Mouse (Mus musculus) megakaryocyte, adult 5-6 weeks (primary cell): ENCODE data around the gene Rps4x. TPM values are rescaled to one million over a fixed set of nuclear protein-coding genes. Genes with fewer than 3 reads are reported as not detected.
"Not testable (repeated sequence)": the region's sequence is repeated elsewhere in the genome, so short reads cannot be mapped to it uniquely, and the experiment has no call there.

Source experiments
- ATAC-seq: 2 replicates; pipeline ENCODE4 v1.8.0; 2016; ENCODE audit warnings: mild to moderate bottlenecking, inconsistent platforms; ENCODE audit not compliant: poor library complexity, severe bottlenecking
- total RNA-seq, 2 experiments: library from RNA; stranded (forward) in 1 of 2; stranded (reverse) in 1 of 2; fragments of 153-499, 151-499 nt in 1 of 2; fragments of 221-1000, 200-1000 nt in 1 of 2; gene quantifications; 2 replicates each; pipeline versions ENCODE4 v1.2.3 to v1.2.4; 2015 to 2017

The Rps4x gene
- total RNA-seq (2015) (2,519 and 2,672 TPM in 2 replicates), total RNA-seq (2017) (1,532 and 1,544 TPM in 2 replicates)

- ATAC-seq: peak; percentile 97
These were observed at the start of gene Rps4x for GRCm38 (mm10) chrX:102188712-102189497. TSS of gene Rps4x (minus strand) at chrX:102189394.

- peak; percentile 52; the same call in 1 of the 2 replicates for ATAC-seq
These were observed 29.9 kb upstream of the Rps4x start for GRCm38 (mm10) chrX:102219126-102219525.

GRCm38 (mm10) chrX:102215356-102215755, 26.2 kb upstream of the Rps4x start:
- not testable (repeated sequence) for ATAC-seq

GRCm38 (mm10) chrX:102190840-102191239, 1.6 kb upstream of the Rps4x start:
- ATAC-seq: no peak

GRCm38 (mm10) chrX:102189581-102189980, 387 bp upstream of the Rps4x start:
- ATAC-seq: no peak

GRCm38 (mm10) chrX:102187023-102187699, 2.0 kb downstream of the Rps4x start:
- no peak for ATAC-seq

GRCm38 (mm10) chrX:102182575-102182974, 6.6 kb downstream of the Rps4x start:
- no peak for ATAC-seq

GRCm38 (mm10) chrX:102175538-102176287, 13.5 kb downstream of the Rps4x start:
- ATAC-seq: no peak

- ATAC-seq: no peak
These were observed 18.3 kb downstream of the Rps4x start for GRCm38 (mm10) chrX:102170900-102171299.

GRCm38 (mm10) chrX:102170135-102170534, 19.1 kb downstream of the Rps4x start:
- ATAC-seq: no peak

- ATAC-seq: no peak
These were observed 19.5 kb downstream of the Rps4x start for GRCm38 (mm10) chrX:102169724-102170123.

- ATAC-seq: no peak
These were observed 22.2 kb downstream of the Rps4x start for GRCm38 (mm10) chrX:102166986-102167385.

GRCm38 (mm10) chrX:102166521-102166920, 22.7 kb downstream of the Rps4x start:
- no peak for ATAC-seq

GRCm38 (mm10) chrX:102163529-102163928, 25.7 kb downstream of the Rps4x start:
- ATAC-seq: no peak

- 0 out of 2 replicates have a peak, but pooled peaks have one; percentile 33 for ATAC-seq
These were observed 26.1 kb downstream of the Rps4x start for GRCm38 (mm10) chrX:102163096-102163495.

- no peak for ATAC-seq
These were observed 28.7 kb downstream of the Rps4x start for GRCm38 (mm10) chrX:102160528-102160927.

- ATAC-seq: no peak
These were observed 29.4 kb downstream of the Rps4x start for GRCm38 (mm10) chrX:102159778-102160177.

- ATAC-seq: no peak
These were observed 31.8 kb downstream of the Rps4x start for GRCm38 (mm10) chrX:102157423-102157791.

GRCm38 (mm10) chrX:102156618-102157422, 32.4 kb downstream of the Rps4x start, which contains the start of gene Ercc6l:
TSS of gene Ercc6l (minus strand) at chrX:102157091.
- ATAC-seq: peak; percentile 97

GRCm38 (mm10) chrX:102141157-102141556, 48.0 kb downstream of the Rps4x start:
- no peak for ATAC-seq
